Mouse (Mus musculus): ENCODE data around the gene Cox7a2.

GRCm38 (mm10) chr9:79762519-79762918 is 2.8 kb upstream of the Cox7a2 start:
- TF ChIP-seq CTCF (IDR thresholded peaks at IDR 0.05; ENCODE audit: low read depth, low read length) (no peak), POLR2A (IDR thresholded peaks at IDR 0.05; ENCODE audit: extremely low read depth, insufficient read depth, low read length) (no peak)
